Mouse (Mus musculus): ENCODE results near the gene Mthfr.
A peak's percentile ranks its signal among the peaks of the same experiment; 100 is the strongest.

Gene Mthfr

GRCm38 (mm10) chr4:148091181-148091580 lies 52.3 kb downstream of the Mthfr start:
- DNase-seq, result no peak

- no peak for DNase-seq
Observed at GRCm38 (mm10) chr4:148092551-148093271, 53.8 kb downstream of the Mthfr start.

- no peak for DNase-seq
Observed at GRCm38 (mm10) chr4:148094161-148094560, 55.3 kb downstream of the Mthfr start.

GRCm38 (mm10) chr4:148095081-148095480 lies 56.2 kb downstream of the Mthfr start:
- no peak for DNase-seq

GRCm38 (mm10) chr4:148097936-148098335 lies 59.1 kb downstream of the Mthfr start:
- no peak for DNase-seq

GRCm38 (mm10) chr4:148098666-148099065 lies 59.8 kb downstream of the Mthfr start:
- DNase-seq, result no peak

GRCm38 (mm10) chr4:148101801-148102527 lies 63.1 kb downstream of the Mthfr start:
- peak; percentile 65 to 73 for DNase-seq

- no peak for DNase-seq
Observed at GRCm38 (mm10) chr4:148104146-148104545, 65.3 kb downstream of the Mthfr start.

- DNase-seq, result no peak
Observed at GRCm38 (mm10) chr4:148107621-148108291, 68.9 kb downstream of the Mthfr start.

GRCm38 (mm10) chr4:148108565-148109100 lies 69.8 kb downstream of the Mthfr start:
- DNase-seq, result no peak
